Mouse (Mus musculus) hindbrain, postnatal 0 days (tissue): Measurements from ENCODE around the gene Dusp18. TPM values are rescaled to one million over a fixed set of nuclear protein-coding genes. Genes with fewer than 3 reads are reported as not detected.

Experiments
- ATAC-seq: fragments of 200-750 bp; cut with Nextera tagmentation; 2 replicates; pipeline ENCODE4 v1.8.0; 2017; ENCODE audit warnings: mild to moderate bottlenecking, moderate TSS enrichment, moderate library complexity
- DNase-seq: peaks from one replicate; pipeline ENCODE4 v3.0.0-alpha.2; 2015; ENCODE audit warnings: low spot score
- H3K27ac ChIP-seq: fragments of 300-500 bp; sonication (generic); 2 replicates; pipeline ENCODE4 v1.5.1; 2014; ENCODE audit warnings: mild to moderate bottlenecking
- H3K27me3 ChIP-seq: fragments of 300-500 bp; sonication (generic); 2 replicates; pipeline ENCODE4 v1.6.1; 2014; ENCODE audit warnings: low read length, mixed read lengths; ENCODE audit not compliant: insufficient read depth
- H3K36me3 ChIP-seq: fragments of 300-500 bp; sonication (generic); 2 replicates; pipeline ENCODE4 v1.6.1; 2014; ENCODE audit warnings: low read length, mixed read lengths; ENCODE audit not compliant: insufficient read depth
- H3K4me1 ChIP-seq: fragments of 300-500 bp; sonication (generic); 2 replicates; pipeline ENCODE4 v1.6.1; 2014; ENCODE audit warnings: antibody characterized with exemption, low read length, mixed read lengths; ENCODE audit not compliant: insufficient read depth
- H3K4me2 ChIP-seq: fragments of 300-500 bp; sonication (generic); 2 replicates; pipeline ENCODE4 v1.6.1; 2014; ENCODE audit warnings: low read depth, mild to moderate bottlenecking, low read length, moderate library complexity, mixed read lengths
- H3K4me3 ChIP-seq: fragments of 300-500 bp; sonication (generic); 2 replicates; pipeline ENCODE4 v1.5.1; 2014; ENCODE audit warnings: low read length
- H3K9ac ChIP-seq: fragments of 300-500 bp; sonication (generic); replicated peaks from 2 replicates; pipeline ENCODE4 v1.6.1; 2014; ENCODE audit warnings: mild to moderate bottlenecking, low read length, moderate library complexity, mixed read lengths
- H3K9me3 ChIP-seq: fragments of 300-500 bp; sonication (generic); 2 replicates; pipeline ENCODE4 v1.6.1; 2016; ENCODE audit warnings: low read length, mixed read lengths
- CTCF ChIP-seq: IDR thresholded peaks from 2 replicates; pipeline ENCODE4 v1.5.1; 2016; ENCODE audit warnings: antibody characterized with exemption, control low read depth, low read depth
- WGBS: fragments of 180-500 bp; shearing (Covaris S2); extraction: QIAGEN DNeasy Blood & Tissue Kit; methylation state at CpG from one replicate; pipeline ENCODE4 v1.1.7; 2014; 5-methylcytosine and 5-hydroxymethylcytosine counted together
- polyA plus RNA-seq: library from polyadenylated mRNA; unstranded; fragments of >200 nt; fragmentation: Nextera tagmentation; extraction: Ambion mirVana; gene quantifications from 2 replicates; pipeline ENCODE4 v1.2.1, GENCODE M21; 2015
- total RNA-seq: library from RNA; depleted of rRNA; stranded (reverse); fragments of >200 nt; gene quantifications from 2 replicates; pipeline ENCODE4 v1.2.3, GENCODE M21; 2014; rRNA removed

Gene Dusp18
- 14.4 and 16.9 TPM in 2 replicates for total RNA-seq
- 15.4 and 16.3 TPM in 2 replicates for polyA plus RNA-seq

GRCm38 (mm10) chr11:3894406-3895281 lies at the start of gene Dusp18, which contains the start of gene 4921536K21Rik:
Gene Dusp18, plus strand, starts transcription at chr11:3895240.
Gene 4921536K21Rik, minus strand, starts transcription at chr11:3895098.
- Histone ChIP-seq H3K36me3 (peaks cover 7% of the 10 kb centered on the region; the same call in 1 of the 2 replicates), H3K27ac (peak within 1 kb of the TSS; percentile 77), H3K4me3 (peak within 1 kb of the TSS; percentile 46), H3K9me3 (no peaks in the 10 kb centered on the region), H3K9ac (peak within 1 kb of the TSS; percentile 52), H3K4me2 (peak within 1 kb of the TSS; percentile 87), H3K27me3 (no peaks in the 10 kb centered on the region), H3K4me1 (0 out of 2 replicates have a peak, but pooled peaks cover 9% of the 10 kb centered on the region)
- 1% methylated on average over 46 of the region's 46 CpGs for WGBS
- no peak for TF ChIP-seq CTCF
- peak; percentile 98 for ATAC-seq
- DNase-seq = peak; percentile 96

DNA sequence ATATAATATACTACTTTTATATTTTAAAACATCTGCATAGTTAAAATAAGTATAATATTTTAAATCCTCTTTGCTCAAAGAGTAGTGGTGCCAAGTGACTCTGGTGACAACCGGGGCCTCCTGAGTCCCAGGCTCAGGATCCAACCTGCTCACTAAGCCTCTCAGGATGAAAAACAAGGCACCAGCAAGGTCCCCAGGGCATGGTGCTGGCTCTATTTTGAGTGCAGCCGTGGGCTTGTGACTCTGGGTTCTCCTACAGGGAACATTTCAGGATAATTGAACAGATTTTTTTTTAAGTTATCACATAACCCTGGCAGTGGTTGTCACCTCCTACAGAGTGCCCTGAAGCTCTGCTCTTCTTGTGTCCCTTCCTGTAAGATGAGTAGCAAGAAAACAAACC lies 48.7 kb upstream of the Dusp18 start:
- no peak overlapping the region for H3K4me2 ChIP-seq
- no peak overlapping the region for H3K9ac ChIP-seq
- no peak overlapping the region for H3K4me3 ChIP-seq
- no peak overlapping the region for H3K27ac ChIP-seq
- ATAC-seq (no peak), DNase-seq (no peak)
- H3K4me1 ChIP-seq = no peaks in the 10 kb centered on the region
- H3K27me3 ChIP-seq = no peaks in the 10 kb centered on the region
- TF ChIP-seq CTCF = no peak
- 42% methylated on average over 2 of the region's 2 CpGs for WGBS
- H3K36me3 ChIP-seq = no peaks in the 10 kb centered on the region
- H3K9me3 ChIP-seq = no peaks in the 10 kb centered on the region

GRCm38 (mm10) chr11:3849469-3850314 lies 45.3 kb upstream of the Dusp18 start:
- ATAC-seq (peak; percentile 58; the same call in 1 of the 2 replicates), DNase-seq (peak; percentile 23)
- 70% methylated on average over 15 of the region's 15 CpGs for WGBS

DNA sequence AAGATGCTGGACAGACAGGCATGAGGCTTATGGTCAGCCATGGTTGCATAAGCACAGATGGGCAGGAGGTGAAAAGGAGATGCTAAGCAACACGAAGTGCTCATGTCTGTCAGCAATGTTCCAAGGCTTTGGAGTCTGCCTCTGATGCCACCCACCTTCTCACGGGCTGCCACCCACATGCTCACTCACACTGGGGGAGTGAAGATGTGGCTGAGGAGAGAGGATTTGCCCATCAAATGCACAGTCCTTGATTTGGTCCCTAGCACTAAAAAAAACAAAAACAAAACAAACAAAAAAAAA lies 44.8 kb upstream of the Dusp18 start:
- Histone ChIP-seq H3K4me1 (no peaks in the 10 kb centered on the region), H3K27me3 (no peaks in the 10 kb centered on the region), H3K36me3 (no peaks in the 10 kb centered on the region), H3K27ac (peak overlapping the region; percentile 59), H3K9me3 (no peaks in the 10 kb centered on the region), H3K4me3 (no peak overlapping the region), H3K4me2 (no peak overlapping the region), H3K9ac (no peak overlapping the region)
- DNase-seq (no peak), ATAC-seq (peak; percentile 21; the same call in 1 of the 2 replicates)
- TF ChIP-seq CTCF = no peak
- 62% methylated on average over 2 of the region's 2 CpGs for WGBS

More at GRCm38 (mm10) chr11:3849469-3850314, 45.3 kb upstream of the Dusp18 start:
- peak overlapping the region; percentile 59 for H3K27ac ChIP-seq
- no peaks in the 10 kb centered on the region for H3K36me3 ChIP-seq
- H3K9me3 ChIP-seq = no peaks in the 10 kb centered on the region
- no peaks in the 10 kb centered on the region for H3K27me3 ChIP-seq
- no peak overlapping the region for H3K4me2 ChIP-seq
- H3K4me1 ChIP-seq = no peaks in the 10 kb centered on the region
- no peak overlapping the region for H3K9ac ChIP-seq
- no peak overlapping the region for H3K4me3 ChIP-seq
- no peak for TF ChIP-seq CTCF

DNA sequence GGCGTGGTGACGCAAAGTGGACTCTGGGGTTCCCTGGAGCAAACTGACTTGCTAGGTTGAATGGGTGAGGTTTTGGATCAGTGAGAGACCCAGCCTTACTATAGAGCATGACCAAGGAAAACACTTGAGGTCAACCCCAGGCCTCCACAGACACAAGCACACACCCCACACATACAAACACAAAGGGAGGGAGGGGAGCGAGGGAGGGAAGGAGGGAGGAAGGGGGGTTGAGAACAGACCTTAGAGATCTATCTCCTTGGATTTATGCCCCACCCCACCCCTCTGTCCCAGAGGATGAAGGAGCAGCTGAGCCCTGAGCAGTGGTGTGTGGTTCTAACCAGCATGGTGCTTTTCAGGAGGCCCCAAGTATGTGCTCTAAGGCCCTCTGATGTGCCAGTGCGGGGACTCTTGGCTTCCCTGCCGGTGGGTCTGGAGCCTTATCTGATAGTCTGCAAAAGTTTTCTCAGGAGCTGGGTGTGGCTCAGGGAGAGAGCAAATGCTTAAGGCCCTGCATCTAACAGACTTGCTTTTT lies 44.2 kb upstream of the Dusp18 start:
- DNase-seq = no peak
- no peak for ATAC-seq
- Histone ChIP-seq H3K4me1 (no peaks in the 10 kb centered on the region), H3K27ac (peak overlapping the region; percentile 45; the same call in 1 of the 2 replicates), H3K4me2 (no peak overlapping the region), H3K4me3 (no peak overlapping the region), H3K27me3 (no peaks in the 10 kb centered on the region), H3K9me3 (no peaks in the 10 kb centered on the region), H3K36me3 (no peaks in the 10 kb centered on the region), H3K9ac (no peak overlapping the region)
- WGBS = 65% methylated on average over 5 of the region's 5 CpGs
- TF ChIP-seq CTCF = no peak

GRCm38 (mm10) chr11:3851872-3852271 lies 43.2 kb upstream of the Dusp18 start:
- no peaks in the 10 kb centered on the region for H3K27me3 ChIP-seq
- no peak overlapping the region for H3K9ac ChIP-seq
- H3K27ac ChIP-seq = no peak overlapping the region
- H3K9me3 ChIP-seq = no peaks in the 10 kb centered on the region
- DNase-seq (no peak), ATAC-seq (no peak)
- no peak for TF ChIP-seq CTCF
- H3K4me2 ChIP-seq = no peak overlapping the region
- H3K4me1 ChIP-seq = no peaks in the 10 kb centered on the region
- 69% methylated on average over 4 of the region's 4 CpGs for WGBS
- no peak overlapping the region for H3K4me3 ChIP-seq
- no peaks in the 10 kb centered on the region for H3K36me3 ChIP-seq
